ENCODE assay signal across 8 mouse cellular contexts in the genomic region with DNA sequence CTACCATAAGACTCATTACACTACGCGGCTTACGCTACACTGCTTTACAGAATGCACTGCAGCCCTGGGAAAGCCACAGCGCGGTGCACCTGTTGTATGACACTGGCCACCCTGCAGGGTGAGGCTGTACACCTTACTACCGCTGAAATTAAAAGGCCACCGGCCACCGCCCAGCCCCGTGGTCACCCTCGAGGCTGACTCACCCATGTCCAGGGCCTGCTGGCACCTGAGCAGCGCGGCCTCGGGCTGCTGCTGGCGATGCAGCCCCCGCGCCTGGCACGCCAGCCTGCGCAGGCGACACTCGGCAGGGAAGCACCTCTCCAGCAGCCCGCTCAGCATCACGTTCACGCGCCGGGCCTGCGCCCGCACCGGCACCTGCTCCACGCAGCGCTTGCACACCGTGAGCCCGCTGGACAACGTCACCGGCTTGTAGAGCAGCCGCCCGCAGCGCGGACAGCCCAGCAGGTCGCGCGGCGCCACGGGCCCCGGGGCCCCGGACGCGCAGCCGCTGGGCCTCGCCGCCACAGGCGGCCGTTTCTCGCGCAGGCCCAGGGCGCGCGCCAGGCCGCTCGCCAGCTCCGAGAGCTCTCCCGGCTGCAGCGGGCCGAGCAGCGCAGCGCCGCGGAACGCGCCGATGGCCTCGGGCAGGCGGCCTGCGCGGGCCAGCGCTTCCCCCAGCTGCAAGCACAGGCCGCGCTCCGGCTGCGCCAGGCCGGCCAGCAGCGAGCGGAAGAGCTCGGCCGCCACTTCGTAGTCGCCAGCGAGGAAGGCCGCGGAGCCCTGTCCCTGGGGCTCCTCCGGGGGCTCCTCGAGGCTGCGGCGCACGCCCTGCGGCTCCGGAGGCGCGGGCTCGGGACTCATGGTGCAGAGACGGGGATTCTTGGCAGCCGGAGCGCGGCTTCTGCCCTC. TPM values are rescaled to one million over a fixed set of nuclear protein-coding genes. Genes with fewer than 3 reads are reported as not detected.
DNase-seq lines count a peak whose midpoint lies in the region; ATAC-seq and TF ChIP-seq lines count a peak whose summit lies in the region.

No protein-coding gene starts in this region.

- H3K4me1 ChIP-seq in ES-E14 (ENCODE audit: control insufficient read depth in 2 of 2, insufficient read depth in 2 of 2, low read length in 2 of 2, poor library complexity in 1 of 2): peaks cover 0 to 3% of the 10 kb centered on the region in 2 experiments; a peak in 2 of 4 replicates
- H3K4me1 ChIP-seq in embryonic facial prominence, embryonic 10.5 days: peaks cover 16% of the 10 kb centered on the region
- H3K4me1 ChIP-seq in heart, embryonic 12.5 days (replicated peaks): peaks cover 4% of the 10 kb centered on the region; the same call in 1 of the 2 replicates
- peaks cover 7% of the 10 kb centered on the region; the same call in 1 of the 2 replicates for H3K4me1 ChIP-seq in stomach, embryonic 16.5 days (ENCODE audit: control insufficient read depth, insufficient read depth, low read length)

- no peaks in the 10 kb centered on the region for H3K36me3 ChIP-seq in ES-E14 (ENCODE audit: control insufficient read depth, insufficient read depth, low read length, poor library complexity, severe bottlenecking)
- 0 out of 2 replicates have a peak, but pooled peaks cover 3% of the 10 kb centered on the region for H3K36me3 ChIP-seq in embryonic facial prominence, embryonic 10.5 days (replicated peaks)
- no peaks in the 10 kb centered on the region for H3K36me3 ChIP-seq in heart, embryonic 12.5 days
- no peaks in the 10 kb centered on the region for H3K36me3 ChIP-seq in stomach, embryonic 16.5 days (ENCODE audit: control insufficient read depth, insufficient read depth, low read length)

- ATAC-seq in heart, embryonic 12.5 days (ENCODE audit: insufficient number of reproducible peaks, low FRiP score): peak; percentile 59
- peak; percentile 77 for ATAC-seq in stomach, embryonic 16.5 days (ENCODE audit: insufficient read depth, low FRiP score)

- H3K4me2 ChIP-seq in heart, embryonic 12.5 days: peak overlapping the region; percentile 83
- peak overlapping the region; percentile 97 for H3K4me2 ChIP-seq in stomach, embryonic 16.5 days (ENCODE audit: low read depth, low read length)

- peaks cover 64% of the 10 kb centered on the region for H3K27me3 ChIP-seq in embryonic facial prominence, embryonic 10.5 days (replicated peaks; ENCODE audit: low read depth, poor library complexity, severe bottlenecking)
- H3K27me3 ChIP-seq in heart, embryonic 12.5 days (replicated peaks): peaks cover 36% of the 10 kb centered on the region
- H3K27me3 ChIP-seq in stomach, embryonic 16.5 days (ENCODE audit: control insufficient read depth, insufficient read depth, low read length): peaks cover 21% of the 10 kb centered on the region

- H3K4me3 ChIP-seq in ES-E14 (ENCODE audit: insufficient read depth in 1 of 2, low read depth in 1 of 2, low read length in 2 of 2, poor library complexity in 1 of 2, severe bottlenecking in 1 of 2): peak overlapping the region; percentile 68 to 77
- peak overlapping the region; percentile 64 for H3K4me3 ChIP-seq in embryonic facial prominence, embryonic 10.5 days
- H3K4me3 ChIP-seq in heart, embryonic 12.5 days: peak overlapping the region; percentile 71
- peak overlapping the region; percentile 66 for H3K4me3 ChIP-seq in stomach, embryonic 16.5 days (replicated peaks; ENCODE audit: low read length)

- no peak for DNase-seq in ES-E14 (ENCODE audit: low read depth, low spot score)
- peak; percentile 65 for DNase-seq in adrenal gland, adult 2 months
- peak; percentile 72 for DNase-seq in embryonic facial prominence, embryonic 10.5 days (ENCODE audit: low spot score)
- peak; percentile 32 to 56 for DNase-seq in layer of hippocampus, adult 8-10 months (ENCODE audit: low spot score in 2 of 2)
- peak; percentile 53 for DNase-seq in mesoderm, embryonic 11.5 days (ENCODE audit: low read depth, low spot score)
- DNase-seq in adipocyte (ENCODE audit: low spot score): no peak

- H3K9me3 ChIP-seq in ES-E14 (ENCODE audit: control insufficient read depth, insufficient read depth, low read depth, low read length): no peaks in the 10 kb centered on the region
- no peaks in the 10 kb centered on the region for H3K9me3 ChIP-seq in embryonic facial prominence, embryonic 10.5 days
- H3K9me3 ChIP-seq in heart, embryonic 12.5 days (replicated peaks): no peaks in the 10 kb centered on the region
- no peaks in the 10 kb centered on the region for H3K9me3 ChIP-seq in stomach, embryonic 16.5 days (replicated peaks; ENCODE audit: control insufficient read depth, low read length)

- in situ Hi-C loops in ES-E14 (cut with MboI; ENCODE audit: low sequenced_read_pairs in 2 of 2, unreplicated experiment in 2 of 2): no loop called here

- 3% methylated on average over 103 of the region's 103 CpGs for WGBS in embryonic facial prominence, embryonic 10.5 days
- WGBS in heart, embryonic 12.5 days: 5% methylated on average over 103 of the region's 103 CpGs
- 2% methylated on average over 103 of the region's 103 CpGs for WGBS in stomach, embryonic 16.5 days

- H3K9ac ChIP-seq in ES-E14 (ENCODE audit: insufficient read depth, low read depth, low read length, poor library complexity, severe bottlenecking): peak overlapping the region; percentile 61
- peak overlapping the region; percentile 81 for H3K9ac ChIP-seq in heart, embryonic 12.5 days
- H3K9ac ChIP-seq in stomach, embryonic 16.5 days (ENCODE audit: low read length): peak overlapping the region; percentile 80

- no peak overlapping the region for H3K27ac ChIP-seq in ES-E14 (ENCODE audit: insufficient read depth, low read depth, low read length, poor library complexity, severe bottlenecking)
- peak overlapping the region; percentile 85 for H3K27ac ChIP-seq in embryonic facial prominence, embryonic 10.5 days (replicated peaks)
- H3K27ac ChIP-seq in heart, embryonic 12.5 days (ENCODE audit: poor library complexity, severe bottlenecking): no peak overlapping the region
- no peak overlapping the region for H3K27ac ChIP-seq in stomach, embryonic 16.5 days (ENCODE audit: low read length)

TF ChIP-seq in ES-E14, 5 proteins besides CTCF, POLR2A, EP300 and RAD21:
- TF ChIP-seq MAFK (IDR thresholded peaks at IDR 0.05; ENCODE audit: insufficient read depth, low read depth, low read length): no peak
- TF ChIP-seq HCFC1 (IDR thresholded peaks at IDR 0.05; ENCODE audit: borderline replicate concordance, insufficient read depth, low read length): no peak
- no peak for TF ChIP-seq ZNF384 (IDR thresholded peaks at IDR 0.05; ENCODE audit: low read depth, low read length)
- TF ChIP-seq CHD2 (IDR thresholded peaks at IDR 0.05; ENCODE audit: low read depth, low read length): no peak
- TF ChIP-seq ZC3H11A (IDR thresholded peaks at IDR 0.05; ENCODE audit: borderline replicate concordance, low read depth, low read length): no peak
TF ChIP-seq in ES-E14: peak in this region for 0.

RNA-seq across cellular contexts. Expression of gene Lonrf2, which starts 0.7 kb away (rescaled TPM):
- 0.69 and 1.5 TPM in 2 replicates for total RNA-seq in ES-E14 (2012; rRNA removed)
- 1 to 10 TPM; 4.6 to 7.1 TPM for total RNA-seq in adrenal gland, adult 2 months (2021)
- 2.9 TPM in 2 replicates for polyA plus RNA-seq in adrenal gland, adult 2 months (2012; rRNA removed)
- 0.96 and 1.2 TPM in 2 replicates for polyA plus RNA-seq in embryonic facial prominence, embryonic 10.5 days (2016; fragmentation: Nextera tagmentation; extraction: Ambion mirVana)
- polyA plus RNA-seq in heart, embryonic 12.5 days (2016; fragmentation: Nextera tagmentation; extraction: Ambion mirVana): 1.0 TPM in 2 replicates
- total RNA-seq in layer of hippocampus, adult 8-10 months (2022): 100 to 1,000 TPM in 2 of 4 experiments, 10 to 100 TPM in 2; 96.0 to 117 (median 106) TPM
- polyA plus RNA-seq in stomach, embryonic 16.5 days (2015; fragmentation: Nextera tagmentation; extraction: Ambion mirVana): 0.76 and 1.00 TPM in 2 replicates

Comparison
In these comparisons a context has a peak if more than half of its experiments do, and no peak if none do; other contexts are left out.
1. DNase-seq: peak in adrenal gland, adult 2 months (single experiment), embryonic facial prominence, embryonic 10.5 days (single experiment), layer of hippocampus, adult 8-10 months (2 of 2) and mesoderm, embryonic 11.5 days (single experiment); none in ES-E14 (single experiment) and adipocyte (single experiment).
2. Peak in every context shown above with its lines, with median percentiles within 50 percentile points of each other: H3K4me3 ChIP-seq and H3K9ac ChIP-seq.